Comparison of ENCODE assay signal across 10 mouse cellular contexts in genomic region chr13:63313247-63313646, GRCm38 (mm10).
DNase-seq lines count a peak whose midpoint lies in the region; ATAC-seq and TF ChIP-seq lines count a peak whose summit lies in the region.
"Had no signal": no experiment of that assay in that cellular context is flagged by ENCODE, and none has a peak within 500 bp of the region (broad histone marks: within the 10 kb centered on the region; RNA-seq: fewer than 3 reads in every experiment).

No protein-coding gene starts in this region.

- no peak overlapping the region for H3K4me3 ChIP-seq in layer of hippocampus, adult 2 months
- no peak overlapping the region for H3K4me3 ChIP-seq in embryonic facial prominence, embryonic 10.5 days
- H3K4me3 ChIP-seq in heart, postnatal 0 days (ENCODE audit: low read depth, low read length): no peak overlapping the region
- H3K4me3 ChIP-seq in limb, embryonic 11.5 days (ENCODE audit: low read depth, low read length): no peak overlapping the region
- H3K4me3 ChIP-seq: hindbrain, embryonic 12.5 days; midbrain, embryonic 13.5 days had no signal

- peaks cover 37% of the 10 kb centered on the region for H3K36me3 ChIP-seq in embryonic facial prominence, embryonic 10.5 days (replicated peaks)
- H3K36me3 ChIP-seq in heart, postnatal 0 days (replicated peaks; ENCODE audit: control insufficient read depth, insufficient read depth, low read length): peaks cover 18% of the 10 kb centered on the region
- H3K36me3 ChIP-seq in limb, embryonic 11.5 days (ENCODE audit: control insufficient read depth, insufficient read depth, low read length): no peaks in the 10 kb centered on the region

- H3K9me3 ChIP-seq in embryonic facial prominence, embryonic 10.5 days: no peaks in the 10 kb centered on the region
- no peaks in the 10 kb centered on the region for H3K9me3 ChIP-seq in heart, postnatal 0 days (replicated peaks; ENCODE audit: control insufficient read depth, low read length)
- H3K9me3 ChIP-seq in limb, embryonic 11.5 days (ENCODE audit: control insufficient read depth, low read length): no peaks in the 10 kb centered on the region
- H3K9me3 ChIP-seq: hindbrain, embryonic 12.5 days; midbrain, embryonic 13.5 days had no signal

- peak; percentile 72 for ATAC-seq in heart, postnatal 0 days (ENCODE audit: insufficient read depth, low read depth)
- ATAC-seq in limb, embryonic 11.5 days (ENCODE audit: insufficient number of reproducible peaks, low FRiP score, low TSS enrichment, low read depth): no peak
- ATAC-seq: midbrain, embryonic 13.5 days had no signal

- 90% methylated on average over 1 of the region's 1 CpGs for WGBS in embryonic facial prominence, embryonic 10.5 days
- 77% methylated on average over 1 of the region's 1 CpGs for WGBS in heart, postnatal 0 days
- 97% methylated on average over 1 of the region's 1 CpGs for WGBS in limb, embryonic 11.5 days

- 0 out of 2 replicates have a peak overlapping the region, but pooled peaks have one; percentile 7 for H3K9ac ChIP-seq in heart, postnatal 0 days (replicated peaks; ENCODE audit: low read depth, low read length)
- no peak overlapping the region for H3K9ac ChIP-seq in limb, embryonic 11.5 days (ENCODE audit: low read length)
- H3K9ac ChIP-seq: hindbrain, embryonic 12.5 days; midbrain, embryonic 13.5 days had no signal

- H3K4me1 ChIP-seq in embryonic facial prominence, embryonic 10.5 days: peaks cover 20% of the 10 kb centered on the region
- peaks cover 22% of the 10 kb centered on the region for H3K4me1 ChIP-seq in heart, postnatal 0 days (ENCODE audit: control insufficient read depth, insufficient read depth)
- H3K4me1 ChIP-seq in limb, embryonic 11.5 days (ENCODE audit: control insufficient read depth, insufficient read depth, low read length): no peaks in the 10 kb centered on the region

- no peak for DNase-seq in layer of hippocampus, adult 2 months (ENCODE audit: low spot score in 2 of 2)
- no peak for DNase-seq in layer of hippocampus, postnatal 36 days
- DNase-seq in embryonic facial prominence, embryonic 10.5 days (ENCODE audit: low spot score): no peak
- peak; percentile 77 for DNase-seq in heart, postnatal 0 days (ENCODE audit: low spot score)
- no peak for DNase-seq in limb, embryonic 11.5 days (ENCODE audit: low spot score)
- DNase-seq in left cerebral cortex, adult 8-10 months (ENCODE audit: low spot score in 2 of 2): no peak
- no peak for DNase-seq in spleen, adult 12 weeks (ENCODE audit: low spot score)
- DNase-seq: thymus, adult 2 months had no signal

- H3K27me3 ChIP-seq in embryonic facial prominence, embryonic 10.5 days (replicated peaks; ENCODE audit: low read depth, poor library complexity, severe bottlenecking): no peaks in the 10 kb centered on the region
- H3K27me3 ChIP-seq in heart, postnatal 0 days (ENCODE audit: control insufficient read depth, insufficient read depth, low read length): no peaks in the 10 kb centered on the region
- H3K27me3 ChIP-seq in limb, embryonic 11.5 days (ENCODE audit: control insufficient read depth, insufficient read depth, low read length): no peaks in the 10 kb centered on the region
- H3K27me3 ChIP-seq: hindbrain, embryonic 12.5 days; midbrain, embryonic 13.5 days had no signal

- H3K4me2 ChIP-seq in heart, postnatal 0 days (ENCODE audit: low read depth, low read length): no peak overlapping the region
- H3K4me2 ChIP-seq in limb, embryonic 11.5 days (ENCODE audit: low read depth, severe bottlenecking): no peak overlapping the region
- H3K4me2 ChIP-seq: hindbrain, embryonic 12.5 days; midbrain, embryonic 13.5 days had no signal

- no peak for TF ChIP-seq CTCF in layer of hippocampus, adult 2 months (conservative IDR thresholded peaks at IDR 0.05)
- no peak for TF ChIP-seq CTCF in heart, postnatal 0 days (IDR thresholded peaks at IDR 0.05; ENCODE audit: low read depth)

- peak overlapping the region; percentile 61; the same call in 1 of the 2 replicates for H3K27ac ChIP-seq in layer of hippocampus, adult 2 months
- 0 out of 2 replicates have a peak overlapping the region, but pooled peaks have one; percentile 3 for H3K27ac ChIP-seq in embryonic facial prominence, embryonic 10.5 days (replicated peaks)
- H3K27ac ChIP-seq in heart, postnatal 0 days (ENCODE audit: low read depth): peak overlapping the region; percentile 76
- H3K27ac ChIP-seq in limb, embryonic 11.5 days (replicated peaks; ENCODE audit: low read depth, low read length): peak overlapping the region; percentile 18; the same call in 1 of the 2 replicates
- H3K27ac ChIP-seq: hindbrain, embryonic 12.5 days; midbrain, embryonic 13.5 days had no signal

- TF ChIP-seq EP300 in heart, postnatal 0 days (IDR thresholded peaks at IDR 0.05; ENCODE audit: low read depth): no peak

Comparison
In these comparisons a context has a peak if more than half of its experiments do, and no peak if none do; other contexts are left out.
1. H3K27ac ChIP-seq: peak in every context shown above with its lines; median percentile 76 in heart, postnatal 0 days; 61 in layer of hippocampus, adult 2 months; 18 in limb, embryonic 11.5 days; 3 in embryonic facial prominence, embryonic 10.5 days.